Mouse (Mus musculus) embryonic fibroblast, embryonic 13.5 days (primary cell): ENCODE measurements around the gene Trpv6. TPM values are rescaled to one million over a fixed set of nuclear protein-coding genes. Genes with fewer than 3 reads are reported as not detected.

Source experiments
- H3K27ac ChIP-seq: 2 replicates; pipeline ENCODE4 v1.5.1; 2012; ENCODE audit warnings: low read length, control low read depth, inconsistent platforms; ENCODE audit not compliant: insufficient read depth
- H3K4me1 ChIP-seq: 2 replicates; pipeline ENCODE4 v1.6.1; 2011; ENCODE audit warnings: low read length; ENCODE audit not compliant: control insufficient read depth, insufficient read depth
- H3K4me3 ChIP-seq: 2 replicates; pipeline ENCODE4 v1.5.1; 2011; ENCODE audit warnings: mild to moderate bottlenecking, control low read depth, low read length; ENCODE audit not compliant: insufficient read depth
- CTCF ChIP-seq: IDR thresholded peaks from 2 replicates; pipeline ENCODE4 v1.5.1; 2011; ENCODE audit warnings: mild to moderate bottlenecking, control low read depth, low read length, moderate library complexity, borderline replicate concordance; ENCODE audit not compliant: insufficient read depth
- POLR2A ChIP-seq: IDR thresholded peaks from 2 replicates; pipeline ENCODE4 v1.6.1; 2011; ENCODE audit warnings: low read depth, mild to moderate bottlenecking, control low read depth, low read length, moderate library complexity
- polyA plus RNA-seq: library from polyadenylated mRNA; stranded (reverse); fragments of >200 nt; gene quantifications from 2 replicates; pipeline ENCODE4 v1.2.4, GENCODE M21; 2011; ENCODE audit warnings: low read depth; ENCODE audit not compliant: missing spikeins, insufficient read length

The Trpv6 gene
- polyA plus RNA-seq, result not detected in 2 replicates

GRCm38 (mm10) chr6:41636178-41636577 is at the start of gene Trpv6:
Gene Trpv6, minus strand, starts transcription at chr6:41636405.
- H3K4me3 ChIP-seq, result no peak within 1 kb of the TSS
- TF ChIP-seq CTCF (no peak), POLR2A (no peak)
- no peak within 1 kb of the TSS for H3K27ac ChIP-seq
- H3K4me1 ChIP-seq, result no peaks in the 10 kb centered on the region

DNA sequence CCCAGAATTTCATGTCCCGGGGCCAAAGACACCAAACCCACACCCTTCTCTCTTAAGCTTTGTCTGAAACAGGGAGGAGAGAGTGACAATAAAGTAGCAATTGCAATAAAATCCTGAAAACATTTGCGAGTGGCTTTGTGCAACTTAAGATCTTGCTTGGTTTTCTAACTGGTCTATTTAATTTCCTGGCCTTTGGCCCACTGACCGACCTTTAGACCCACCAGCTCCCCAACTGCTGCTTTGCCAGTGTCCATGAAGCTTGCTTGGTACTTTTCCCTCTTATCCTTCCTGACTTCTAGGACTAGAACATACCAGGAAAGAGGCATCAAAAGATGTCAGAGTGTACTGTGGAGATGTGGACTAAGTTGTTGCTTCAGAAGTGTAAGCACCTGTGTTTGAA is 49.4 kb upstream of the Trpv6 start:
- Histone ChIP-seq H3K4me3 (no peak overlapping the region), H3K4me1 (no peaks in the 10 kb centered on the region), H3K27ac (no peak overlapping the region)
- no peak for TF ChIP-seq POLR2A
- no peak for TF ChIP-seq CTCF

- TF ChIP-seq POLR2A (no peak), CTCF (no peak)
- Histone ChIP-seq H3K4me3 (no peak overlapping the region), H3K4me1 (no peaks in the 10 kb centered on the region), H3K27ac (no peak overlapping the region)
These were observed 48.7 kb upstream of the Trpv6 start for GRCm38 (mm10) chr6:41684911-41685310.

DNA sequence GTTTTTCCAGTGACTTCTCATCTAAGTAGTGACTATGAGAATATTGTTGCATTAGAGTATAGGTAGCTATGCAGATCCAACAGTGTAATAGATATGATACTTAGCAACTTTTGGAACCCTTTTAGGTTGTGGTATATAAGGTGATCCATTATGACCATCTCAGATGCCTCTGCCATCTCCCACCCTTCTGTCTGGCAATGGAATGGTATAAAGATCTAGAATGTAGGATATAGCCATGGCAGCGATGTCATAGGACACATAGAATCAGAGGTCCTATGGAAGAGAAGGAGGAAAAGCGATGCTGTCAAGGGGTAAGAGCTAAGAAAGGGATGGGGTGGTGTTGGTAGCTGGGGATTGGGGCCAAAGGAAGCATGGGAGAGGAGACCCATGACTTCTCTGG is 47.9 kb upstream of the Trpv6 start, which contains the start of gene Llcfc1:
Llcfc1 (plus strand) TSS at position 301 of the 400 bp plus-strand sequence.
- no peaks in the 10 kb centered on the region for H3K4me1 ChIP-seq
- no peak within 1 kb of the TSS for H3K27ac ChIP-seq
- no peak within 1 kb of the TSS for H3K4me3 ChIP-seq
- TF ChIP-seq POLR2A (no peak), CTCF (no peak)

GRCm38 (mm10) chr6:41681656-41682055 is 45.5 kb upstream of the Trpv6 start:
- TF ChIP-seq POLR2A (no peak), CTCF (no peak)
- no peak overlapping the region for H3K4me3 ChIP-seq
- H3K4me1 ChIP-seq, result no peaks in the 10 kb centered on the region
- no peak overlapping the region for H3K27ac ChIP-seq

DNA sequence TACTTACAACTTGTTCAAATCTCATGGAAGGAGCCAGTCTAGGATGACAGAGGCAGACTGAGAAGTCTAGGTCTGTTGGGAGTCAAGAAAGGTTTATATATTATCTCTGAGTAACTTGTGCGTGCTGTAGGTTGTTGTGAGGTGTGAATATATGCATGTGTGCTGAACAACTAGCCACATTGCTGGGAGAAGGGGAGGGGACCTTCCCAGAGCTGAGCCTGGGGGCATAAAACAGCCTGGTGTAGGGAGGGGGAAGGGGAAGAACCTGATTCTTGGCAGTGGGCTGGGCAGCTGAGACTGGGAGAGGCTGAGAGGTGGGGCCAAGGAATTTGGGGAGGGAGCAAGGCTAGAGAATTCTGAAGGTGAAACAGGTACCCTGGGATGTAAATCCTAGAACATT is 44.5 kb upstream of the Trpv6 start, which contains the start of gene Trpv5:
Trpv5 (minus strand) TSS at position 101 of the 400 bp plus-strand sequence.
- Histone ChIP-seq H3K4me3 (no peak within 1 kb of the TSS), H3K27ac (no peak within 1 kb of the TSS), H3K4me1 (no peaks in the 10 kb centered on the region)
- TF ChIP-seq CTCF (no peak), POLR2A (no peak)

DNA sequence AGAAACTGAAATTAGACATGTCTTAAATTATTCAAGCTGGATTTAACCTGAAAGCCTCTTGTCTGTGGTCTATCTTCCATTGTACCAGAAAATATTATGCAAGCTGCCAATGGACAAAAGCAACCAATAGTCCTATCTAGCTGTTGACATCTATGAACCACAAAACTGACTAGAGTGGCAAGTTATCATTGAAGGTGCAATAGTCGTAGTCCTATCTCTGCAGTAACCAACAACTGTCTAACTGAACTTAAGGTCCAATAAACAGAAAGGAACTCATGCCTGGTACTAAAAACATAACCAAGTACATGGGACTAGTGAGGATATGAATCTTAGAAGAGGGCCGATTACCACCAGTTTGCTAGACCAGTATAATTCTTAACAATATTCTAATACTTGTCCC is 40.3 kb upstream of the Trpv6 start:
- Histone ChIP-seq H3K4me1 (no peaks in the 10 kb centered on the region), H3K27ac (no peak overlapping the region), H3K4me3 (no peak overlapping the region)
- TF ChIP-seq CTCF (no peak), POLR2A (no peak)

DNA sequence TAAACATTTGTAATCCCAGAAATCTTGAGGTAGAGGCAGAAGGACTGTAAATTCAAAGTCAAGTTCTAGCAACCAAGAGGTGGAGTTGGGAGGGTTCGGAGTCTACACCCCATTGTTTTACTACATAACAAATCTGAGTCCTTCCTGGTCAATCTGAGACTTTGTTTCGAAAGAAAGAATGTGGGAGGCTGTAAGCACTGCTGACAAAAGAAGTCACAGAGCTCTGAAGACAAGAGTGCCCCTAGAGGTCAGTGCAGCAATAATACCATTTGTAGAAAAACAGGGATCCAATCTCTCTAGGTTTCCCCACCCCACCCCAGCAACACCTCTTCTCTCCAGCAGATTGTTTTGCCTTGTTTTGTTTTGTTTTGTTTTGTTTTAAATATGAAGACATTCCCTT is 26.1 kb upstream of the Trpv6 start:
- Histone ChIP-seq H3K27ac (no peak overlapping the region), H3K4me3 (no peak overlapping the region), H3K4me1 (no peaks in the 10 kb centered on the region)
- TF ChIP-seq CTCF, result no peak

DNA sequence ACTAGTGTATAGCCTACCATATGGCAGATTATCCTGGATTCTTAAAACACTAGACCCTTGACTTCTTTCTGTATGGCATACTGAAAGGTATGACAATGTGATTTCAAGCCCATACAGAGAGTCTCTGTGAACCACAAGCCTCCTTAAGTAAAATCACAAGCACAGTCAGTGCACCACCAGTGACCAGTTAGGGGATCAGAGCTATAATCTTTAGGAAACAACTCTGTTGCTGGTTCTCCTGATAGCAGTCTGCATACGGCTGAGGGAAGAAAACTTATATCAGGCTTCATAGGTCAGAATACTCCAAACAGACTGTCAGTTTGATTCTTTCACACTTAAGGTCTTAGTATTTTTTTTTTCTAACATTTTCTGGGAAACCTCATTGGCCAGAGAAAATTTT is 22.3 kb upstream of the Trpv6 start:
- Histone ChIP-seq H3K27ac (no peak overlapping the region), H3K4me3 (no peak overlapping the region), H3K4me1 (no peaks in the 10 kb centered on the region)
- TF ChIP-seq POLR2A (no peak), CTCF (no peak)

- Histone ChIP-seq H3K4me1 (no peaks in the 10 kb centered on the region), H3K4me3 (no peak overlapping the region), H3K27ac (no peak overlapping the region)
- no peak for TF ChIP-seq POLR2A
- no peak for TF ChIP-seq CTCF
These were observed 18.4 kb upstream of the Trpv6 start for GRCm38 (mm10) chr6:41654648-41655047.

- Histone ChIP-seq H3K4me3 (no peak overlapping the region), H3K4me1 (no peaks in the 10 kb centered on the region), H3K27ac (no peak overlapping the region)
- TF ChIP-seq CTCF (no peak), POLR2A (no peak)
These were observed 17.0 kb upstream of the Trpv6 start for GRCm38 (mm10) chr6:41653173-41653572.
